Mouse (Mus musculus) MEL (cell line): ENCODE measurements around the gene Hcrt.

Experiments used
- CHD1 ChIP-seq: IDR thresholded peaks from 2 replicates; pipeline ENCODE4 v1.6.1; 2012; ENCODE audit warnings: low read depth, mild to moderate bottlenecking, inconsistent platforms, low read length, improper control_type of control experiment
- CTCF ChIP-seq, 3 experiments: IDR thresholded peaks in 2 of 3; conservative IDR thresholded peaks in 1 of 3; 2 replicates each; pipeline ENCODE4 v1.5.1; 2011 to 2012; ENCODE audit warnings: low read length in 3 of 3, low read depth in 2 of 3, mild to moderate bottlenecking in 2 of 3, improper control_type of control experiment in 1 of 3, inconsistent platforms in 1 of 3, mixed read lengths in 1 of 3, moderate library complexity in 1 of 3; ENCODE audit not compliant: control insufficient read depth in 1 of 3, insufficient read depth in 1 of 3, poor library complexity in 1 of 3, severe bottlenecking in 1 of 3
- EP300 ChIP-seq, 2 experiments: IDR thresholded peaks; 2 replicates each; pipeline ENCODE4 v1.6.1; 2011; ENCODE audit warnings: improper control_type of control experiment in 2 of 2, low read length in 2 of 2, low read depth in 1 of 2, mild to moderate bottlenecking in 1 of 2
- HCFC1 ChIP-seq: IDR thresholded peaks from 2 replicates; pipeline ENCODE4 v1.6.1; 2012; ENCODE audit warnings: low read depth, mild to moderate bottlenecking, inconsistent platforms, low read length, improper control_type of control experiment, moderate library complexity
- NRF1 ChIP-seq: IDR thresholded peaks from 2 replicates; pipeline ENCODE4 v1.6.1; 2014; ENCODE audit warnings: low read depth, mild to moderate bottlenecking, inconsistent platforms, low read length, improper control_type of control experiment, moderate library complexity; ENCODE audit not compliant: poor library complexity, insufficient read depth, severe bottlenecking
- POLR2A ChIP-seq, 2 experiments: IDR thresholded peaks; 2 replicates each; pipeline ENCODE4 v1.6.1; 2011 to 2012; ENCODE audit warnings: low read length in 2 of 2, mild to moderate bottlenecking in 2 of 2, control low read depth in 1 of 2, improper control_type of control experiment in 1 of 2, low read depth in 1 of 2, moderate library complexity in 1 of 2; ENCODE audit not compliant: control insufficient read depth in 1 of 2, insufficient read depth in 1 of 2, poor library complexity in 1 of 2

DNA sequence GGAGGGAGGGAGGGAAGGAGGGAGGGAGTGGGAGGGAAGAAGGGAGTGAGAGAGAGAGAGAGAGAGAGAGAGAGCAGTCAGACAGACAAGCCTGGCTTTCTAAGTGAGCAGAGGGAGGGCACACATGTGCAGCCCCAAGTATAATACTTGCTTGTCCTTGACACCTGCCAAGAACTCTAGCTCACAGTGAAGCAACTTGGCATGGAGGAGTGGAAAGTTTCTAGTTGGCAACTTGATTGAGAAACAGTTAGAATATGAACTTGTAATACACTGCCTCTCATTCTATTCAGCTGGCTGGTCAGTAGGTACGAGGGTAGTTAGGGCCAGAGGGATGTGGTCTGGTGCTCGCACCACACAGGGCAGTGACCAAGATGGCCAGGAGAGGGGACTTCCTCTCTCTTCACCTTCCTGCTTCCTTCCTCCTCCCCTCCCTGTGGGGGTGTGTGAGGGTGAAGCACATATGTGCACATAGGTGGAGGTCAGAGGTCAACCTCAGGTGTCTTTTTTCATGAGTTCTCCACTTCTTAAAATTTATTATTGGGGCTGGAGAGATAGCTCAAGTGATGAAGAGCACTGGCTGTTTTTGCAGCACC is 28.8 kb upstream of the Hcrt start:
- no peak for TF ChIP-seq POLR2A (IDR thresholded peaks at IDR 0.05; ENCODE audit: control insufficient read depth in 1 of 2, insufficient read depth in 1 of 2, low read depth in 1 of 2, low read length in 2 of 2, poor library complexity in 1 of 2)
- no peak for TF ChIP-seq HCFC1
- TF ChIP-seq EP300 (IDR thresholded peaks at IDR 0.05; ENCODE audit: low read depth in 1 of 2, low read length in 2 of 2), result no peak
- no peak for TF ChIP-seq CTCF (IDR thresholded peaks at IDR 0.05 in 2 of 3, conservative IDR thresholded peaks at IDR 0.05 in 1 of 3; ENCODE audit: control insufficient read depth in 1 of 3, insufficient read depth in 1 of 3, low read depth in 2 of 3, low read length in 3 of 3, poor library complexity in 1 of 3, severe bottlenecking in 1 of 3)
- TF ChIP-seq CHD1, result no peak
- TF ChIP-seq NRF1, result no peak
